Mouse (Mus musculus) bone marrow macrophage, adult 2 months (primary cell): ENCODE data around the gene Lgals2. TPM values are rescaled to one million over a fixed set of nuclear protein-coding genes. Genes with fewer than 3 reads are reported as not detected.

Experiments used
- H3K27ac ChIP-seq: 2 replicates; pipeline ENCODE4 v1.5.1; 2012; ENCODE audit warnings: low read depth, low read length; ENCODE audit not compliant: insufficient read depth
- H3K4me1 ChIP-seq: 2 replicates; pipeline ENCODE4 v1.6.1; 2012; ENCODE audit warnings: low read length; ENCODE audit not compliant: control insufficient read depth, insufficient read depth
- H3K4me3 ChIP-seq: 2 replicates; pipeline ENCODE4 v1.5.1; 2012; ENCODE audit warnings: mild to moderate bottlenecking, low read length, moderate library complexity; ENCODE audit not compliant: insufficient read depth
- CTCF ChIP-seq: IDR thresholded peaks from 2 replicates; pipeline ENCODE4 v1.5.1; 2012; ENCODE audit warnings: low read depth, mild to moderate bottlenecking, low read length, moderate library complexity
- POLR2A ChIP-seq: IDR thresholded peaks from 2 replicates; pipeline ENCODE4 v1.6.1; 2012; ENCODE audit warnings: mild to moderate bottlenecking, low read depth, low read length, borderline replicate concordance
- polyA plus RNA-seq: library from polyadenylated mRNA; stranded (reverse); fragments of >200 nt; gene quantifications from 2 replicates; pipeline ENCODE4 v1.2.4, GENCODE M21; 2012; ENCODE audit not compliant: missing spikeins, insufficient read depth, insufficient read length

Lgals2 gene
- polyA plus RNA-seq, 1 experiment, result not detected

DNA sequence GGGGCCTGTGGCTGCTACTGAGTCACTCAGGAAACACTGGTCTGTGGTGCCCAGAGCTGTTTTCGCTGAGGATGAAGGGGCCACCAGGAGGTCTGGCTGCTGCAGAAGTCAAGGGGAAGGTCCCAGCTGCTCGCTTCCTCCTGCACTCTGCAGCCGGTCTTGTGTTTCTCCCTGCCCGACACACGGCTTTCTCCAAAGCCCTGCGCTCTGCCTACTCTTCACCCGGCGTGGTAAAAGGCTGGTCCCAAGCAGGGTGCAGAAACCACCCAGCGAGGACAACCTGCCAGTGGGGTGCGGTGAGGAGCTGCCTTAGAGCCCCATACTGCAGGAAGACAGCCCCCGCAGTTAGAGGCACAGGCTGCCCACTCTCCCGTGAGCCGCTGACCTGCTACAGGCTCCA, 39.4 kb upstream of the Lgals2 start:
- Histone ChIP-seq H3K27ac (peak overlapping the region; percentile 54), H3K4me1 (peaks cover 42% of the 10 kb centered on the region), H3K4me3 (no peak overlapping the region)
- TF ChIP-seq POLR2A, result no peak
- no peak for TF ChIP-seq CTCF

GRCm38 (mm10) chr15:78892440-78892839, 37.1 kb upstream of the Lgals2 start:
- no peak for TF ChIP-seq POLR2A
- no peak for TF ChIP-seq CTCF
- no peak overlapping the region for H3K27ac ChIP-seq
- peaks cover 32% of the 10 kb centered on the region for H3K4me1 ChIP-seq
- no peak overlapping the region for H3K4me3 ChIP-seq

GRCm38 (mm10) chr15:78889401-78889853, 34.1 kb upstream of the Lgals2 start:
- Histone ChIP-seq H3K4me1 (peaks cover 10% of the 10 kb centered on the region), H3K27ac (no peak overlapping the region), H3K4me3 (no peak overlapping the region)
- TF ChIP-seq CTCF, result no peak

DNA sequence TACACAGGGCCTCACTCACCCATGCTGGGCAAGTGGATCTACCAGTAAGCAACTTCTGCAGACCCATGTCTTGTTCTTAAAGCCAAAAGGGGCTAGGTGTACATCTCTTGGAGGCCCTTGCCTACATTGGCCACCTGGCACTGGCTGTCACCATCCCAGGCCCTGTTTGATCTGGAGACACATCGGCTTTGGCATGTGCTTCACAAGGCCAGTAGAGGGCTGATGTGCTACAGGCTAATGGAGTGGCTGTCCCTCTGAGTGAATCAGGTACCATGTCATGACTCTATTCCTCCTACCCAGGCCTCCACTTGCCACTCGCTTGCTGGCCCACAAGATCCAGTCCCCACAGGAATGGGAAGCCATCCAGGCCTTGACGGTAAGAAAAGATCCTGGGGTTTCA, 26.5 kb upstream of the Lgals2 start:
- peaks cover 16% of the 10 kb centered on the region for H3K4me1 ChIP-seq
- no peak overlapping the region for H3K27ac ChIP-seq
- TF ChIP-seq POLR2A, result no peak
- no peak for TF ChIP-seq CTCF
- no peak overlapping the region for H3K4me3 ChIP-seq

- Histone ChIP-seq H3K27ac (no peak overlapping the region), H3K4me1 (peaks cover 22% of the 10 kb centered on the region), H3K4me3 (no peak overlapping the region)
- TF ChIP-seq POLR2A (no peak), CTCF (no peak)
Observed at GRCm38 (mm10) chr15:78880432-78880831, 25.1 kb upstream of the Lgals2 start.

DNA sequence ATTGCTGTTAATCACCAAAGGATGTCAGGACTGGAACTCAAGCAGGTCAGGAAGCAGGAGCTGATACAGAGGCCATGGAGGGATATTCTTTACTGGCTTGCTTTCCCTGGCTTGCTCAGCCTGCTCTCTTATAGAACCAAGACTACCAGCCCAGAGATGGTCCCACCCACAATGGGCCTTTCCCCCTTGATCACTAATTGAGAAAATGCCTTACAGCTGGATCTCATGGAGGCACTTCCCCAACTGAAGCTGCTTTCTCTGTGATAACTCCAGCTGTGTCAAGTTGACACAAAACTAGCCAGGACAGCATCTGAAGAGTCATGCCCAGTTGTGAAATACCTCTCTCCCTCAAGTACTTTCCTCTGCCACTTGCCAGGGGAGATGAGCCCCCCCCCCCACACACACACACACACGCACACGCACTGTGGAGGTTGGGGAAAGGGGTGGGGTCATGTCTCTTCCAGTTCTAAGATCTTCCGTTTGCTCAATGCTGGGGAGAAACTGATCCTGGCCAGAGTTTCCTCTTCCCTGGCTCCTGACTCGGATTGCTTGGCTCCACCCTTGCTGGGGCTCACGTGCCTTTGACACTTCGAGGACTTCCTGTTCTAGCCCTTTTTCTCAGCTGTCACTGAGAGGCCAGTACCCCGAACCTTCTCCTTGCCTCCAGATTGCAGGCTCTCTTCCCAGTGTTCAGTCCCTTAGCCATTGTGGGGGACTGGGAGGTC, 23.6 kb upstream of the Lgals2 start:
- Histone ChIP-seq H3K27ac (peak overlapping the region; percentile 91), H3K4me3 (peak overlapping the region; percentile 41), H3K4me1 (peaks cover 22% of the 10 kb centered on the region)

- Histone ChIP-seq H3K27ac (peak overlapping the region; percentile 90), H3K4me1 (peaks cover 22% of the 10 kb centered on the region)
- TF ChIP-seq POLR2A (no peak), CTCF (0 out of 2 replicates have a peak, but pooled peaks have one; percentile 9)
Observed at GRCm38 (mm10) chr15:78877810-78878390, 22.6 kb upstream of the Lgals2 start.

GRCm38 (mm10) chr15:78876991-78877809, 21.9 kb upstream of the Lgals2 start, which contains the start of gene Gga1:
Gga1 (plus strand) TSS chr15:78877190.
- TF ChIP-seq CTCF, result no peak
- no peak for TF ChIP-seq POLR2A
- Histone ChIP-seq H3K27ac (peak within 1 kb of the TSS; percentile 90), H3K4me3 (peak within 1 kb of the TSS; percentile 65), H3K4me1 (peaks cover 22% of the 10 kb centered on the region)

More at GRCm38 (mm10) chr15:78877810-78878390, 22.6 kb upstream of the Lgals2 start:
- peak overlapping the region; percentile 65 for H3K4me3 ChIP-seq

DNA sequence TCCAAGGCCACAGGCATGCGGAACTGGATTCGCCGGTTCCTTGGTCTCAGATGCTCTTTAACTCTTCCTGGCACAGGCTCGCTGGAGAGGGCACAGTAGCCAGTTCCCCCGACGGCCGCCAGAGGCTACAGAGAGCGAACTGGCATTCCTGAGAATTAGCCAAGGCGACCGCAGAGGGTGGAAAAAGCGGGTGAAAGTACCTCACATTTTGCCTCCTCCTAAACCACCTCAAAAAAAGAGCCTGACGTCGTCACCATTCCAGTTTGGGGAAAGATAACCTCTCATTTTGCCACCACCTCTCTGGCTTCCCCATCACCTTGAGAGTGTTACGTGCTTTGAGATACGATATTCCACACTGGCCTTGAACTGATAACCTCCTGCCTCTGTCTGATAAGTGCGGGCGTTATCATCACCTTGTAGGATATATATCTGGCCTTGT, 20.9 kb upstream of the Lgals2 start:
- peaks cover 22% of the 10 kb centered on the region for H3K4me1 ChIP-seq
- peak overlapping the region; percentile 90 for H3K27ac ChIP-seq
- TF ChIP-seq CTCF (peak; percentile 46; the same call in 1 of the 2 replicates), POLR2A (no peak)
- peak overlapping the region; percentile 65 for H3K4me3 ChIP-seq
